Mouse (Mus musculus) inflammation-experienced regulatory T-cells, adult 6 months (primary cell): ENCODE data around the gene Dnajb11. TPM values are rescaled to one million over a fixed set of nuclear protein-coding genes. Genes with fewer than 3 reads are reported as not detected.

Source experiments
- polyA plus RNA-seq, 3 experiments: library from polyadenylated mRNA; unstranded; fragments of 100-300 nt; shearing (Covaris generic); gene quantifications; one replicate each; pipeline ENCODE4 v1.2.1; 2017

The Dnajb11 gene
- polyA plus RNA-seq, 3 experiments from 2014 or later = 43.0 to 79.0 (median 48.2) TPM

Other genes with a start within 250 kb of the Dnajb11 start
- gene Dgkg, start 200.6 kb upstream of the Dnajb11 start, polyA plus RNA-seq = under 1 TPM; 0.14 to 0.94 (median 0.25) TPM
- not detected for gene Crygs, start 46.3 kb upstream of the Dnajb11 start, polyA plus RNA-seq
- 10 to 100 TPM; 17.4 to 21.0 (median 19.4) TPM for gene Tbccd1, start 176 bp upstream of the Dnajb11 start, polyA plus RNA-seq
- not detected for gene Ahsg, start 33.4 kb downstream of the Dnajb11 start, polyA plus RNA-seq
- gene Fetub, start 60.5 kb downstream of the Dnajb11 start, polyA plus RNA-seq = under 1 TPM in 1 of 3 experiments, not detected in 2; 0.91 TPM
- gene Hrg, start 93.2 kb downstream of the Dnajb11 start, polyA plus RNA-seq = not detected
- not detected for gene Kng2, start 171.6 kb downstream of the Dnajb11 start, polyA plus RNA-seq
- gene Kng1, start 200.0 kb downstream of the Dnajb11 start, polyA plus RNA-seq = not detected
- 100 to 1,000 TPM; 438 to 692 (median 649) TPM for gene Eif4a2, start 249.6 kb downstream of the Dnajb11 start, polyA plus RNA-seq